9 mouse cellular contexts compared by ENCODE assay signal in genomic region chr5:120579898-120580626, GRCm38 (mm10). TPM values are rescaled to one million over a fixed set of nuclear protein-coding genes. Genes with fewer than 3 reads are reported as not detected.
DNase-seq lines count a peak whose midpoint lies in the region; ATAC-seq and TF ChIP-seq lines count a peak whose summit lies in the region.
"Had no signal": no experiment of that assay in that cellular context is flagged by ENCODE, and none has a peak within 500 bp of the region (broad histone marks: within the 10 kb centered on the region; RNA-seq: fewer than 3 reads in every experiment).

No protein-coding gene starts in this region.

- H3K27me3 ChIP-seq in kidney, embryonic 16.5 days (ENCODE audit: insufficient read depth, low read length): no peaks in the 10 kb centered on the region
- H3K27me3 ChIP-seq in embryonic facial prominence, embryonic 12.5 days: no peaks in the 10 kb centered on the region
- H3K27me3 ChIP-seq in intestine, postnatal 0 days (replicated peaks; ENCODE audit: control insufficient read depth, insufficient read depth, low read length): no peaks in the 10 kb centered on the region
- no peaks in the 10 kb centered on the region for H3K27me3 ChIP-seq in neural tube, embryonic 15.5 days (replicated peaks)

- H3K4me3 ChIP-seq in kidney, embryonic 16.5 days (ENCODE audit: low read length): peak overlapping the region; percentile 21
- no peak overlapping the region for H3K4me3 ChIP-seq in embryonic facial prominence, embryonic 12.5 days
- H3K4me3 ChIP-seq in intestine, postnatal 0 days (ENCODE audit: low read depth, low read length): no peak overlapping the region
- H3K4me3 ChIP-seq in neural tube, embryonic 15.5 days (replicated peaks): no peak overlapping the region

- no peak for DNase-seq in kidney, adult 18-20 months
- no peak for DNase-seq in natural killer cell, adult 2 months (ENCODE audit: low spot score in 2 of 2)
- no peak for DNase-seq in right cerebral cortex, postnatal 10 days (ENCODE audit: low spot score in 2 of 2)

- peak overlapping the region; percentile 33 for H3K9ac ChIP-seq in kidney, embryonic 16.5 days (replicated peaks; ENCODE audit: low read length)
- H3K9ac ChIP-seq in embryonic facial prominence, embryonic 12.5 days: no peak overlapping the region
- no peak overlapping the region for H3K9ac ChIP-seq in intestine, postnatal 0 days (ENCODE audit: low read depth, low read length)
- H3K9ac ChIP-seq in neural tube, embryonic 15.5 days (replicated peaks): no peak overlapping the region; the same call in 1 of the 2 replicates

- H3K4me1 ChIP-seq in kidney, embryonic 16.5 days (ENCODE audit: insufficient read depth, low read length): peaks cover 52% of the 10 kb centered on the region
- peaks cover 37% of the 10 kb centered on the region for H3K4me1 ChIP-seq in embryonic facial prominence, embryonic 12.5 days
- peaks cover 3% of the 10 kb centered on the region; the same call in 1 of the 2 replicates for H3K4me1 ChIP-seq in intestine, postnatal 0 days (replicated peaks; ENCODE audit: control insufficient read depth, insufficient read depth, low read length)
- H3K4me1 ChIP-seq in neural tube, embryonic 15.5 days: peaks cover 50% of the 10 kb centered on the region

- ATAC-seq in kidney, embryonic 16.5 days (ENCODE audit: low FRiP score, low TSS enrichment): no peak
- ATAC-seq in embryonic facial prominence, embryonic 12.5 days (ENCODE audit: insufficient number of reproducible peaks, insufficient read depth, low FRiP score, low TSS enrichment): no peak
- no peak for ATAC-seq in intestine, postnatal 0 days
- ATAC-seq in neural tube, embryonic 15.5 days (ENCODE audit: low FRiP score): peak; percentile 46
- ATAC-seq in megakaryocyte progenitor cell, adult 5-6 weeks (replicated peaks; ENCODE audit: poor library complexity): no peak

- WGBS in kidney, embryonic 16.5 days: 74% methylated on average over 26 of the region's 26 CpGs
- WGBS in embryonic facial prominence, embryonic 12.5 days: 88% methylated on average over 26 of the region's 26 CpGs
- 89% methylated on average over 26 of the region's 26 CpGs for WGBS in intestine, postnatal 0 days
- 60% methylated on average over 26 of the region's 26 CpGs for WGBS in neural tube, embryonic 15.5 days

- H3K9me3 ChIP-seq in kidney, embryonic 16.5 days (ENCODE audit: low read length): no peaks in the 10 kb centered on the region
- no peaks in the 10 kb centered on the region for H3K9me3 ChIP-seq in embryonic facial prominence, embryonic 12.5 days
- no peaks in the 10 kb centered on the region for H3K9me3 ChIP-seq in intestine, postnatal 0 days (ENCODE audit: control insufficient read depth)
- H3K9me3 ChIP-seq in neural tube, embryonic 15.5 days (replicated peaks): no peaks in the 10 kb centered on the region

- H3K27ac ChIP-seq in kidney, embryonic 16.5 days (ENCODE audit: low read length): peak overlapping the region; percentile 92
- peak overlapping the region; percentile 80 for H3K27ac ChIP-seq in embryonic facial prominence, embryonic 12.5 days
- peak overlapping the region; percentile 83 for H3K27ac ChIP-seq in intestine, postnatal 0 days (ENCODE audit: low read depth, low read length)
- H3K27ac ChIP-seq in neural tube, embryonic 15.5 days (replicated peaks): peak overlapping the region; percentile 75

- no peak for TF ChIP-seq CTCF in intestine, postnatal 0 days (IDR thresholded peaks at IDR 0.05; ENCODE audit: low read depth)

- H3K36me3 ChIP-seq in kidney, embryonic 16.5 days (ENCODE audit: insufficient read depth, low read length): peaks cover 17% of the 10 kb centered on the region
- H3K36me3 ChIP-seq in embryonic facial prominence, embryonic 12.5 days: peaks cover 25% of the 10 kb centered on the region
- H3K36me3 ChIP-seq in intestine, postnatal 0 days (ENCODE audit: control insufficient read depth, insufficient read depth): peaks cover 36% of the 10 kb centered on the region
- peaks cover 11% of the 10 kb centered on the region; the same call in 1 of the 2 replicates for H3K36me3 ChIP-seq in neural tube, embryonic 15.5 days

- H3K4me2 ChIP-seq in kidney, embryonic 16.5 days (replicated peaks; ENCODE audit: low read depth, low read length): peak overlapping the region; percentile 42
- no peak overlapping the region for H3K4me2 ChIP-seq in embryonic facial prominence, embryonic 12.5 days (replicated peaks)
- 0 out of 2 replicates have a peak overlapping the region, but pooled peaks have one; percentile 2 for H3K4me2 ChIP-seq in intestine, postnatal 0 days (replicated peaks; ENCODE audit: low read depth)
- peak overlapping the region; percentile 25 for H3K4me2 ChIP-seq in neural tube, embryonic 15.5 days

RNA-seq across cellular contexts. Expression of gene Tpcn1, which starts 8.4 kb away (rescaled TPM):
- polyA plus RNA-seq in kidney, embryonic 16.5 days (2015; fragmentation: Nextera tagmentation; extraction: Ambion mirVana): 30.6 and 34.1 TPM in 2 replicates
- 17.4 and 18.9 TPM in 2 replicates for polyA plus RNA-seq in embryonic facial prominence, embryonic 12.5 days (2016; fragmentation: Nextera tagmentation; extraction: Ambion mirVana)
- 31.5 and 35.6 TPM in 2 replicates for polyA plus RNA-seq in intestine, postnatal 0 days (2015; fragmentation: Nextera tagmentation; extraction: Ambion mirVana)
- 20.9 and 21.7 TPM in 2 replicates for polyA plus RNA-seq in neural tube, embryonic 15.5 days (2015; fragmentation: Nextera tagmentation; extraction: Ambion mirVana)
- total RNA-seq in megakaryocyte progenitor cell, adult 5-6 weeks (2015): 37.0 and 38.8 TPM in 2 replicates
- total RNA-seq in megakaryocyte progenitor cell, adult 5-6 weeks (2017): 15.7 and 17.7 TPM in 2 replicates

RNA-seq across cellular contexts. Expression of gene Iqcd, which starts 8.8 kb away (rescaled TPM):
- polyA plus RNA-seq in kidney, embryonic 16.5 days (2015; fragmentation: Nextera tagmentation; extraction: Ambion mirVana): 1.5 TPM in 2 replicates
- polyA plus RNA-seq in embryonic facial prominence, embryonic 12.5 days (2016; fragmentation: Nextera tagmentation; extraction: Ambion mirVana): 0.65 and 0.70 TPM in 2 replicates
- polyA plus RNA-seq in intestine, postnatal 0 days (2015; fragmentation: Nextera tagmentation; extraction: Ambion mirVana): 0.30 and 0.47 TPM in 2 replicates
- 1.3 and 1.5 TPM in 2 replicates for polyA plus RNA-seq in neural tube, embryonic 15.5 days (2015; fragmentation: Nextera tagmentation; extraction: Ambion mirVana)
- not detected in 2 replicates for total RNA-seq in megakaryocyte progenitor cell, adult 5-6 weeks (2015)
- total RNA-seq in megakaryocyte progenitor cell, adult 5-6 weeks (2017): 0.81 and 1.1 TPM in 2 replicates
- total RNA-seq: heart, postnatal 36 days had no signal

RNA-seq across cellular contexts. Expression of gene Rita1, which starts 32.3 kb away (rescaled TPM):
- 18.0 and 18.4 TPM in 2 replicates for polyA plus RNA-seq in kidney, embryonic 16.5 days (2015; fragmentation: Nextera tagmentation; extraction: Ambion mirVana)
- polyA plus RNA-seq in embryonic facial prominence, embryonic 12.5 days (2016; fragmentation: Nextera tagmentation; extraction: Ambion mirVana): 16.7 and 17.5 TPM in 2 replicates
- polyA plus RNA-seq in intestine, postnatal 0 days (2015; fragmentation: Nextera tagmentation; extraction: Ambion mirVana): 6.1 and 7.5 TPM in 2 replicates
- polyA plus RNA-seq in neural tube, embryonic 15.5 days (2015; fragmentation: Nextera tagmentation; extraction: Ambion mirVana): 29.4 and 34.0 TPM in 2 replicates
- 2.0 and 2.3 TPM in 2 replicates for total RNA-seq in megakaryocyte progenitor cell, adult 5-6 weeks (2015)
- total RNA-seq in megakaryocyte progenitor cell, adult 5-6 weeks (2017): 4.7 and 5.8 TPM in 2 replicates

RNA-seq across cellular contexts. Expression of gene Ddx54, which starts 32.5 kb away (rescaled TPM):
- 53.7 and 54.8 TPM in 2 replicates for polyA plus RNA-seq in kidney, embryonic 16.5 days (2015; fragmentation: Nextera tagmentation; extraction: Ambion mirVana)
- polyA plus RNA-seq in embryonic facial prominence, embryonic 12.5 days (2016; fragmentation: Nextera tagmentation; extraction: Ambion mirVana): 50.9 and 53.1 TPM in 2 replicates
- polyA plus RNA-seq in intestine, postnatal 0 days (2015; fragmentation: Nextera tagmentation; extraction: Ambion mirVana): 19.9 and 20.9 TPM in 2 replicates
- 35.7 and 42.0 TPM in 2 replicates for polyA plus RNA-seq in neural tube, embryonic 15.5 days (2015; fragmentation: Nextera tagmentation; extraction: Ambion mirVana)
- 11.8 and 13.3 TPM in 2 replicates for total RNA-seq in megakaryocyte progenitor cell, adult 5-6 weeks (2015)
- 34.9 and 35.8 TPM in 2 replicates for total RNA-seq in megakaryocyte progenitor cell, adult 5-6 weeks (2017)

RNA-seq across cellular contexts. Expression of gene Cfap73, which starts 54.0 kb away (rescaled TPM):
- polyA plus RNA-seq in kidney, embryonic 16.5 days (2015; fragmentation: Nextera tagmentation; extraction: Ambion mirVana): not detected in 2 replicates
- polyA plus RNA-seq in embryonic facial prominence, embryonic 12.5 days (2016; fragmentation: Nextera tagmentation; extraction: Ambion mirVana): not detected in 2 replicates
- not detected in 2 replicates for polyA plus RNA-seq in intestine, postnatal 0 days (2015; fragmentation: Nextera tagmentation; extraction: Ambion mirVana)
- polyA plus RNA-seq in neural tube, embryonic 15.5 days (2015; fragmentation: Nextera tagmentation; extraction: Ambion mirVana): 0.33 and 0.80 TPM in 2 replicates
- total RNA-seq in megakaryocyte progenitor cell, adult 5-6 weeks (2015): not detected in 2 replicates
- total RNA-seq in megakaryocyte progenitor cell, adult 5-6 weeks (2017): not detected in 2 replicates
- total RNA-seq: heart, postnatal 36 days had no signal
